In the genomic region with DNA sequence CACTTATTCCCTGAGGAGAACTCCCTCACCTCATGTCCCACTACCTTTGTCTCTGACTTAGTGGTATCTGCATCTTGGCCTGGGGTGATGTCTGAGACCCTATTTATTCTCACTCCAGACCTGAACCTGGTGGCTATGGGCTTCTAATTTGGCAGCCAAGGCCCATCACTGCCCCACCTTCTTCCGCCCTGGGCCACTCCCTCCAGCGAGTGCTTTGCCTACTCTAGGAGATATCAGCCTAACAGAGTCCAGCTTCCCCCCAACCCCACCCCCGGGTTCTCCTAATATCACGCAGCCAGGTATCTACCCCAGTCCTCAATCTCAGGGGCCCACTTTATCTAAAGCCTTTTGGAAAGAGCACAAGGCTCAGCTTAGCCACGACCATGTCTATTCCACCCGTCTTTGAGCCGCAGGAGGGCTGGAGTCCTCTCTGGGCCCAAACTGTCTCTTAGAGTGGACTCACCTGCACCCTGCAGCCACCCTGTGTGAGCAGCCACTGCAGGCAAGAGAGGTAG, we compare ENCODE assay signal across 9 mouse cellular contexts. TPM values are rescaled to one million over a fixed set of nuclear protein-coding genes. Genes with fewer than 3 reads are reported as not detected.
A peak's percentile ranks its signal among the peaks of the same experiment; 100 is the strongest.
DNase-seq lines count a peak whose midpoint lies in the region; ATAC-seq lines count a peak whose summit lies in the region.
"Had no signal": no experiment of that assay in that cellular context is flagged by ENCODE, and none has a peak within 500 bp of the region (broad histone marks: within the 10 kb centered on the region; RNA-seq: fewer than 3 reads in every experiment).

No protein-coding gene starts in this region.

- H3K9me3 ChIP-seq in heart, embryonic 15.5 days (replicated peaks): no peaks in the 10 kb centered on the region
- H3K9me3 ChIP-seq in embryonic facial prominence, embryonic 10.5 days: no peaks in the 10 kb centered on the region
- no peaks in the 10 kb centered on the region for H3K9me3 ChIP-seq in hindbrain, embryonic 16.5 days (ENCODE audit: control insufficient read depth, low read length)
- H3K9me3 ChIP-seq in midbrain, embryonic 14.5 days (ENCODE audit: control insufficient read depth, low read length): no peaks in the 10 kb centered on the region

- no peak for ATAC-seq in heart, embryonic 15.5 days (replicated peaks; ENCODE audit: insufficient number of reproducible peaks, insufficient read depth, low FRiP score, low read depth)
- ATAC-seq in hindbrain, embryonic 16.5 days: no peak
- no peak for ATAC-seq in midbrain, embryonic 14.5 days (ENCODE audit: low FRiP score, low TSS enrichment)
- no peak for ATAC-seq in frontal cortex, adult (ENCODE audit: low TSS enrichment)

- WGBS in heart, embryonic 15.5 days: 33% methylated on average over 7 of the region's 7 CpGs
- WGBS in embryonic facial prominence, embryonic 10.5 days: 21% methylated on average over 7 of the region's 7 CpGs
- 16% methylated on average over 7 of the region's 7 CpGs for WGBS in hindbrain, embryonic 16.5 days
- 20% methylated on average over 7 of the region's 7 CpGs for WGBS in midbrain, embryonic 14.5 days

- peak overlapping the region; percentile 81 for H3K4me2 ChIP-seq in heart, embryonic 15.5 days
- H3K4me2 ChIP-seq in hindbrain, embryonic 16.5 days (ENCODE audit: low read length): peak overlapping the region; percentile 51
- H3K4me2 ChIP-seq in midbrain, embryonic 14.5 days (ENCODE audit: low read length): peak overlapping the region; percentile 41

- no peak for DNase-seq in heart, adult 9 months (ENCODE audit: low spot score in 2 of 2)
- no peak for DNase-seq in embryonic facial prominence, embryonic 10.5 days (ENCODE audit: low spot score)
- no peak for DNase-seq in midbrain, embryonic 14.5 days
- DNase-seq in frontal cortex, postnatal 10 days (ENCODE audit: low spot score in 2 of 2): no peak
- no peak for DNase-seq in thymus, postnatal 4 days
- DNase-seq: cerebellum, adult 18-20 months had no signal

- peaks cover 74% of the 10 kb centered on the region for H3K27me3 ChIP-seq in heart, embryonic 15.5 days
- H3K27me3 ChIP-seq in embryonic facial prominence, embryonic 10.5 days (replicated peaks; ENCODE audit: low read depth, poor library complexity, severe bottlenecking): peaks cover 95% of the 10 kb centered on the region
- peaks cover 39% of the 10 kb centered on the region for H3K27me3 ChIP-seq in hindbrain, embryonic 16.5 days (replicated peaks; ENCODE audit: control insufficient read depth, insufficient read depth, low read length)
- H3K27me3 ChIP-seq in midbrain, embryonic 14.5 days (ENCODE audit: control insufficient read depth, insufficient read depth, low read length): peaks cover 40% of the 10 kb centered on the region

- H3K9ac ChIP-seq in heart, embryonic 15.5 days: peak overlapping the region; percentile 23; the same call in 1 of the 2 replicates
- H3K9ac ChIP-seq in hindbrain, embryonic 16.5 days (ENCODE audit: low read depth, low read length): no peak overlapping the region
- no peak overlapping the region for H3K9ac ChIP-seq in midbrain, embryonic 14.5 days (replicated peaks; ENCODE audit: low read length)

- peak overlapping the region; percentile 50 for H3K4me3 ChIP-seq in heart, embryonic 15.5 days
- peak overlapping the region; percentile 56 for H3K4me3 ChIP-seq in embryonic facial prominence, embryonic 10.5 days
- H3K4me3 ChIP-seq in hindbrain, embryonic 16.5 days (ENCODE audit: low read length): peak overlapping the region; percentile 30; the same call in 1 of the 2 replicates
- peak overlapping the region; percentile 20; the same call in 1 of the 2 replicates for H3K4me3 ChIP-seq in midbrain, embryonic 14.5 days (replicated peaks; ENCODE audit: low read depth, low read length)

- no peak overlapping the region for H3K27ac ChIP-seq in heart, embryonic 15.5 days
- peak overlapping the region; percentile 45; the same call in 1 of the 2 replicates for H3K27ac ChIP-seq in embryonic facial prominence, embryonic 10.5 days (replicated peaks)
- no peak overlapping the region for H3K27ac ChIP-seq in hindbrain, embryonic 16.5 days (ENCODE audit: low read depth, low read length)
- H3K27ac ChIP-seq in midbrain, embryonic 14.5 days (replicated peaks; ENCODE audit: low read depth, low read length): no peak overlapping the region

- H3K36me3 ChIP-seq in heart, embryonic 15.5 days: no peaks in the 10 kb centered on the region
- H3K36me3 ChIP-seq in embryonic facial prominence, embryonic 10.5 days (replicated peaks): no peaks in the 10 kb centered on the region
- no peaks in the 10 kb centered on the region for H3K36me3 ChIP-seq in hindbrain, embryonic 16.5 days (ENCODE audit: control insufficient read depth, insufficient read depth, low read length)
- no peaks in the 10 kb centered on the region for H3K36me3 ChIP-seq in midbrain, embryonic 14.5 days (ENCODE audit: control insufficient read depth, insufficient read depth, low read length)

- peaks cover 17% of the 10 kb centered on the region for H3K4me1 ChIP-seq in heart, embryonic 15.5 days (replicated peaks)
- H3K4me1 ChIP-seq in embryonic facial prominence, embryonic 10.5 days: peaks cover 20% of the 10 kb centered on the region
- peaks cover 13% of the 10 kb centered on the region for H3K4me1 ChIP-seq in hindbrain, embryonic 16.5 days (ENCODE audit: control insufficient read depth, insufficient read depth, low read depth, low read length)
- peaks cover 6% of the 10 kb centered on the region; the same call in 1 of the 2 replicates for H3K4me1 ChIP-seq in midbrain, embryonic 14.5 days (ENCODE audit: control insufficient read depth, insufficient read depth, low read length)

RNA-seq across cellular contexts. Expression of gene Espn, which starts 0.7 kb away (rescaled TPM):
- polyA plus RNA-seq in heart, embryonic 15.5 days (2015; fragmentation: Nextera tagmentation; extraction: Ambion mirVana): 0.93 and 2.1 TPM in 2 replicates
- 7.5 and 10.3 TPM in 2 replicates for polyA plus RNA-seq in embryonic facial prominence, embryonic 10.5 days (2016; fragmentation: Nextera tagmentation; extraction: Ambion mirVana)
- polyA plus RNA-seq in hindbrain, embryonic 16.5 days (2015; fragmentation: Nextera tagmentation; extraction: Ambion mirVana): 0.34 and 0.46 TPM in 2 replicates
- not detected in 2 replicates for polyA plus RNA-seq in midbrain, embryonic 14.5 days (2014; fragmentation: Nextera tagmentation; extraction: Ambion mirVana)

RNA-seq across cellular contexts. Expression of gene Hes2, which starts 7.2 kb away (rescaled TPM):
- 0.23 TPM in 1 of 2 replicates, not detected in the other for polyA plus RNA-seq in heart, embryonic 15.5 days (2015; fragmentation: Nextera tagmentation; extraction: Ambion mirVana)
- 0.11 and 1.0 TPM in 2 replicates for polyA plus RNA-seq in embryonic facial prominence, embryonic 10.5 days (2016; fragmentation: Nextera tagmentation; extraction: Ambion mirVana)
- polyA plus RNA-seq in hindbrain, embryonic 16.5 days (2015; fragmentation: Nextera tagmentation; extraction: Ambion mirVana): not detected in 2 replicates
- not detected in 2 replicates for polyA plus RNA-seq in midbrain, embryonic 14.5 days (2014; fragmentation: Nextera tagmentation; extraction: Ambion mirVana)

RNA-seq across cellular contexts. Expression of gene Acot7, which starts 26.4 kb away (rescaled TPM):
- polyA plus RNA-seq in heart, embryonic 15.5 days (2015; fragmentation: Nextera tagmentation; extraction: Ambion mirVana): 58.4 and 73.4 TPM in 2 replicates
- polyA plus RNA-seq in embryonic facial prominence, embryonic 10.5 days (2016; fragmentation: Nextera tagmentation; extraction: Ambion mirVana): 51.8 and 55.5 TPM in 2 replicates
- polyA plus RNA-seq in hindbrain, embryonic 16.5 days (2015; fragmentation: Nextera tagmentation; extraction: Ambion mirVana): 478 and 542 TPM in 2 replicates
- 276 and 368 TPM in 2 replicates for polyA plus RNA-seq in midbrain, embryonic 14.5 days (2014; fragmentation: Nextera tagmentation; extraction: Ambion mirVana)

RNA-seq across cellular contexts. Expression of gene Tnfrsf25, which starts 35.8 kb away (rescaled TPM):
- polyA plus RNA-seq in heart, embryonic 15.5 days (2015; fragmentation: Nextera tagmentation; extraction: Ambion mirVana): 0.94 and 1.6 TPM in 2 replicates
- polyA plus RNA-seq in embryonic facial prominence, embryonic 10.5 days (2016; fragmentation: Nextera tagmentation; extraction: Ambion mirVana): 1.0 and 1.3 TPM in 2 replicates
- polyA plus RNA-seq in hindbrain, embryonic 16.5 days (2015; fragmentation: Nextera tagmentation; extraction: Ambion mirVana): 0.80 and 1.1 TPM in 2 replicates
- 0.54 and 1.2 TPM in 2 replicates for polyA plus RNA-seq in midbrain, embryonic 14.5 days (2014; fragmentation: Nextera tagmentation; extraction: Ambion mirVana)
